Mouse (Mus musculus) C2C12 (cell line): Measurements from ENCODE around the gene Rhou.

Experiments
- CEBPB ChIP-seq: IDR thresholded peaks from one replicate; pipeline ENCODE4 v1.6.1; 2011; ENCODE audit warnings: low read depth, mild to moderate bottlenecking, control low read depth, moderate library complexity
- CTCF ChIP-seq: IDR thresholded peaks from one replicate; pipeline ENCODE4 v1.5.1; 2011; ENCODE audit not compliant: control insufficient read depth, insufficient read depth, insufficient read length
- MAX ChIP-seq: IDR thresholded peaks from one replicate; pipeline ENCODE4 v1.6.1; 2011; ENCODE audit warnings: mild to moderate bottlenecking, control low read depth
- MYOD1 ChIP-seq: IDR thresholded peaks from one replicate; pipeline ENCODE4 v1.6.1; 2011; ENCODE audit warnings: low read depth; ENCODE audit not compliant: control insufficient read depth, insufficient read length
- USF1 ChIP-seq: IDR thresholded peaks from one replicate; pipeline ENCODE4 v1.6.1; 2011; ENCODE audit warnings: low read depth, mild to moderate bottlenecking, control low read depth, moderate library complexity

- no peak for TF ChIP-seq CTCF
- TF ChIP-seq MAX, result no peak
- TF ChIP-seq USF1, result no peak
- no peak for TF ChIP-seq MYOD1
- TF ChIP-seq CEBPB, result no peak
These were observed 28.5 kb downstream of the Rhou start for GRCm38 (mm10) chr8:123682073-123682761.
